Mouse (Mus musculus): ENCODE data around the gene Cmklr1. TPM values are rescaled to one million over a fixed set of nuclear protein-coding genes. Genes with fewer than 3 reads are reported as not detected.
A peak's percentile ranks its signal among the peaks of the same experiment; 100 is the strongest.

Gene Cmklr1
- 10 to 100 TPM; 18.1 to 39.3 TPM for total RNA-seq (2021)
- long read RNA-seq, experiment 1, partial matches to known transcripts: 0 of 1 reads
- long read RNA-seq, experiment 1, other reads (novel, unspliced or antisense): 0 of 1 reads
- long read RNA-seq, experiment 2: 0 reads

DNA sequence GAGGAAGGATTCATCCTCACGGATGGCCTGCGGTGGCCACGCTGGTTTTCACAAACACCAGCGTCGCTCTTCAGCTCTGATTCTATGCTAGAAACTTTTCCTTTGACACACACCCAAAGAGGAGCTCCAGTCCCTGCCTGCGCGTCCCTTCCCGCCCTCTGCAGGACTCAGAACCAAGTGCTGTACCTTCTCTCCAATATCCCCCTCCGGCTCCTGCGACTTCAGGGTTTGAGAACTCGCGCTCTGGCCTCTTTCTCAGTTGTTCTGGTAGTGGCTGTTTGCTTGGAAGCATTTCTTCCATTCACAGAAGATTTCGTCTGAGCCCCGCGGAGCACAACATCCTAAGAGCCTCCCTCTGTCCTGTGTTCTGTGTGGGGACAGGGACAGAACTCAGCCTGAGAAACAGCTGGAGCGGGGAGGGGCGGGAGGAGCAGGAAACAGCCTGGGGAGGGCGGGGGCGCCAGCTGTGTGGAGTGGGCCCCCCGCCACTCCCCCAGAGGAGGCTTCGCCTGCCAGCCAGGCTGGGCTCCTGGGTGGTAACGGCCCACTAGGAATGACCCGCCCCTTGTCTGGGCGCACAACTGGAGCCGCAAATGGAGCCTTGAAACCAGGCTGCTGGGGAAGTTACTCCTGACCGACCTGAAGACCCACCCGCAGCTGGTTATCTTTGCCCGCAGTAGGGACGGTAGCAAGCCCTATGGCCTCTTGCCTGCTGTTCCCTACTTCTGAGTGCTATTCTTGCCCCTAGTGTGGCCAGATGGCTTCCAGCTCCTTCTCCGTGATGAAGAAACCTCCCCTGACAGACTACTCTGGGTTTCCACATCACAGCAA lies at the start of gene Cmklr1:
Gene Cmklr1, minus strand, starts transcription at position 392 of the 831 bp plus-strand sequence.
- peak in 1 of 2 experiments; percentile 45 for DNase-seq (ENCODE audit: low spot score in 2 of 2)

DNA sequence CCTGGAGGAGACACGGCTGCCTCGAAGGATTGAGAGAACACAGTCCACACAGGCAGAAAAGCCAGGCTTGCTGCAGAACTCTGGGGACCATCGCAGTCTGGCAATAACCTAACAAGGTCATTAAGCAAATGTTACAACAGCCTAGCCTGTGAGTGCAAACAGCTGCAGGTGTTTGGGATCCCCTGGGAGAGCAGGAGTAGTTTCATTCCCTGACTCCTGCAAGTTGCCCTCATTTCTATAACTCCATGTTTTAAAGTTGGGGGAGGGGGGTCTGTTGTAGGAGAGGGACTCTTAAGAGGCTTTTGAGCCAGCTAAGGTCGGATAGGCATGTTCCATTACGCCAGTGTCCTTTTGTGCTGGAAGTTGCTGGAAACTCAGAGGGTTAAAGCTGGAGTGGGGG lies 44.2 kb upstream of the Cmklr1 start:
- DNase-seq (ENCODE audit: low spot score in 2 of 2): no peak

DNA sequence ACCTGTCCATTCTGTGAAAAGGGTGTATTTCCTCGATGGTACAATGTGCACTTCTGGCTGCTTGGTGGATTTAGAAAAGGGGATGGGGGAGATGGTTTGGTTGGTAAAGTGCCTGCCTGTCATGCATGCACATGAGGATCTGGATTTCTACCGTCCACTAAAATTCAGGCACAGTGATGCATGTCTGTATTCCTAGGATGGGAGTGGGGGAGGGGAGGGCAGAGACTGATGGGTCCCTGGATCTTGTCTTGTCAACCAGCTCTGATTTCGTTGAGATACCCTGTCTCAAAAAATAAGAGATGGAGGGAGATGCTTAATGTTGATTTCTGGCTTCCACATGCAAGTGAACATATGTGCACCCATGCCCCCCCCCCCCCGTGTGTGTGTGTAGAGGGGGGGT lies 43.8 kb upstream of the Cmklr1 start:
- DNase-seq (ENCODE audit: low spot score in 2 of 2): no peak

DNA sequence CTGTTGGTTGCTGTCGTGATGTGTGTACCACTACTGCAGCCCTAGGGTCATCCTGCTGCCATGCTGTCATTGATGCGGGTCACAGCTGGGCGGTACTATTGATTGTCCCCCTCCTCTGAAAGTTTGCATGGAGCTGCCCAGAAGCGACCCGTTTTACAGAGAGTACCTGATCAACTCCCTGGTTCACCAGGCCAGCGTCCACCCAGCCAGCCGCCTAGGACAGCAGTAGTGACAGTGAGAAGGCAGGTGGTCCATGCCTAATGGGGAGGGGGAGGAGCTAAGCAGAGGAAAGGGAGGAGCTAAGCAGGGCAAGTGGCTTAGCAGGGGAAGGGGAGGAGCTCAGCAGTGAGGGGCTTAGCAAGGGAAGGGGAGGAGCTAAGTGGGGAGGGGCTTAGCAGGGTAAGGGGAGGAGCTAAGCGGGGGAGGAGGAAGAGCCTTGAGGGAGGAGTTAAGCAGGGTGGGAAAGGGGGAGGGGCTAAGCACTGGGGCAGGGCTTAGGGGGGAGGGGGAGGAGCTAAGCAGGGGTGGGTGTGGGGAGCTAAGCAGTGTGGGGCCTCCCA lies 43.0 kb upstream of the Cmklr1 start:
- DNase-seq (ENCODE audit: low spot score in 2 of 2): no peak

DNA sequence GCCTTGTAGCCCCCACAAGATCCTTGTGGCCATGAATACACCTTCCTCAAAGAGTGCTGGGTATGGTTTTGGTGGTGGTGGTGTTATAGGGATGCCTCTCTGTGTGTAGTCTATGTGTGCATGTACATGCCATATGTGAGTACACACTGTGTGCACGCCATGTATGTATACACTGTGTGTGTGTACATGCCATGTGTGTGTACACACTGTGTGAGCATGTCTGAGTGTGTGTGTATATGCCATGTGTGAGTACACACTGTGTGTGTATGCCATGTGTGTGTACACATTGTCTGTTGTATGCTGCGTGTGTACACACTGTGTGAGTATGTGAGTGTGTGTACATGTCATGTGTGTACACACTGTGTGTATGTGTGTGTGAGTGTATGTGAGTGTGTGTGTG lies 40.6 kb upstream of the Cmklr1 start:
- no peak for DNase-seq (ENCODE audit: low spot score in 2 of 2)

DNA sequence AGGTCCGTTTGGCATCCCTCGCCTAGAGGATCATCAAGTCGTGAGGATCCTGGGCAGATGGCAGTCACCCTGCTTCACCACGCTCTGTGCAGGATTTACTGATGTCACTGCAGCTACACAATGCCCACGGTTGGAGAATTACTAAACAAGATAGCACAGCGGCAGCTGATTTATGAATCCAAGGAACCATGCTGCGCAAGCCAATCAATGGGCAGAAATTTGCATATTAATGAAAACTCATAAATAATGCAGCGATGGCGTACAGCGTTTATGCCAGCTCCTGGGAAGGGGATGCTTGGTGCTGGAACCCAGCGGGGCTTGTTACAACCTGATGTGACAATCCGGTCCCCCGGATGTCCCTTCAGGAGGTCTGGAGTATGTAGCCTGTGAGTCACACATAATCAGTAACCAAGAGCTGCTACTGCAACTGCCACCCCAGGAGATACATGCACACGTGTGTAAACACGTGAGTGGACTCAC lies 39.9 kb upstream of the Cmklr1 start:
- DNase-seq (ENCODE audit: low spot score in 2 of 2): no peak

DNA sequence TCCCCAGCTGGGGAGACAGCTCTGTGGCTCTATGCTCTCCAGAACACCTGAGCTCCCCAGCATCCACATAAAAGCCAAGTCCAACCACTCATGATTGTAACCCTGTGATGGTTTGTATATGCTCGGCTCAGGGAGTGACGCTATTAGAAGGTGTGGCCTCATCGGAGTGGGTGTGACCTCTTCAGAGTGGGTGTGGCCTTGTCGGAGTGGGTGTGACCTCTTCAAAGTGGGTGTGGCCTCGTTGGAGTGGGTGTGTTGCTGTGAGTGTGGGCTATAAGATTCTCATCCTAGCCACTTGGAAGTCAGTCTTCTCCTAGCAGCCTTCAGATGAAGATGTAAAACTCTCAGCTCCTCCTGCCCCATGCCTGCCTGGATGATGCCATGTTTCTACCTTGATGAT lies 37.3 kb upstream of the Cmklr1 start:
- DNase-seq (ENCODE audit: low spot score in 2 of 2): no peak

DNA sequence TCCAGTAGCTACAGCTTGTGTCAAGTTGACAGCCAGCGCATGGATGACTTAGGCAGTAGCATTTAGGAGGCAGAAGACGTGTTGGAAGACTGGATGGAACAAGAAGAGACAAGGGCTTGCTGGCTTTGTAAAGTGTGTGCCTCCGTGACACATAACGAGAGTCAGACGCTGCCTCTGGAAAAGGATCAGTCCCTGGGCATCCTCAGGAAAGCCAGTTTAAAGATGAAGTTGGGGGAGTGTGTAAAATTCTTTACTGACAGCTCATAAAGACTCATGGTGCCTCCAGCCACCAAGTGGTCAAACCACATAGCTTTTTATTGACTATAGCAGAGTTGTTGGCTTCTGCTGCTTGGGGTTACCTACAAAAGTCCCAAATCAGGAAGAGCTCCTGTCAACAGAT lies 35.2 kb upstream of the Cmklr1 start:
- DNase-seq (ENCODE audit: low spot score in 2 of 2): no peak

DNA sequence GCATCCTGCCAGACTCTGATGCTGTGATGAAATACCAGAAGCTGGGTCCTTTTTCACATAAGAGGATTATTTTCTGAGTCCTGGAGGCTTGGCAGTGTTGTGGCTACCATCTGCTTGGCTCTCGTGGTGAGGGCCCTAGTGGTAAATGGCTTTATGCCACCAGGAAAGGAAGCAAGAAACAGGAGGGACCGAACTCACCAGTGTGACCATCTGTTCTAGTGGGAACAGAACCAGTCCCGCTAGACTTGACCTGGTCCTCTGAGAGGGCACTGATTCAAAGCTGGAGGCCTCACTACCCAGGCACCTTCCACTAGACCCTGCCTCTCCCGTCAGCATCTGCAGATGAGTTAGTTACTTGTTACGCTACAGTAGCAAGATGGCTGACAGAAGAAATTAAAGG lies 33.0 kb upstream of the Cmklr1 start:
- DNase-seq (ENCODE audit: low spot score in 2 of 2): no peak

DNA sequence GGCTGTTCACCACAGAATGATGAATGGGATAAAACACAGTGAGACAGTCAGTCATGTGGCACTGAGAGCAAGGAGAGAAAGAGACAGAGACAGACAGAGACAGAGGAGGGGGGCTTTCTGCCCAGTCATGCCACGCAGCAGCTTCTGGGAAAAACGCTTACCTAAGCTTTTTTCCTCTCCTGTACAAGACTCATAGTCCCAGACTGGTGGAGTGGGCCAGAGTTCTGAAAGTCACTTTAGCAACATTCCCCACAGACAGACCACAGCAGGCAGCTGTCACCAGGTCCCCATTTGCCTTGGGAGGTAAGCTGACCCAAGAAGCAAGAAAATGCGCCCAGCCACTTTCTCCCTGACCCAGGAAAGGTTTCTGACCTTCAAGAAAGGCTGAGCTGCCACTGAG lies 32.2 kb upstream of the Cmklr1 start:
- DNase-seq (ENCODE audit: low spot score in 2 of 2): no peak

DNA sequence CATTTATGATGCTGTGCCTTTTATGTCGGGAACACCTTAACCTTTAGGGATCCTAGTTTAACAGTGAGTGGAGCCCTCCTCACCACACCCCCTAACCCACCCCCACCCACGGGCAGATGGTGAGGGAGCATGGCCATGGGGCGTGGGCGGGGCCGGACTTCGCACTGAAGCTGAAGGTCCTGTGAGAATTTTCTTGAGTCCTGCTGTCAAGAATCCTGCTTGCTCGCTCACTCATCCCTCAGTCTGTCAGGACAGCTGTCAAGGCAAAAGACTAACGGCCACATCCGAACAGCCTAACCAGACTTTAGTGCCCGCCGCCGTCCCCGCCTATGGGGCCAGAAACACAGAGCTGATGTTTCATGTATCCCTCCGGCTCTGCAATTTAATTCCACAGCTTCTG lies 31.0 kb upstream of the Cmklr1 start:
- no peak for DNase-seq (ENCODE audit: low spot score in 2 of 2)

DNA sequence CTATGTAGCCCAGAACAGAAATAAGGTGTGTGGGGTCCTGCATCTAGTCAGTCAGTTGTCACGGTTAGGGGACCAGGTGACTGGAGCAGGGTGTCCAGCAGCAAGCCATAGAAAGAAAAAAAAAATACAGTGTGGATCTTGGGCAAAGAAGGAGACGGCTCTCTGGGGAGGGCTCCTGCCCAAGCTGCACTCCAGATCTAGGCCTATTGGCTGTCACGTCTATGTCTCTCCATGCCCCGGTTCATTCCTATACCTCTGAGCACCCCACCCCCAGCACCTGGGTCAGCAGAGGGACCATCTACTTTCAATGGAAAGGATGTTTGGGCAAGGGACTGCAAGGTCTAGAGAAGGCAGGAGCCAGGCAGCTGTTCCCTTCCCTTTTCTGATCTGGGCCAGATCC lies 29.3 kb upstream of the Cmklr1 start:
- no peak for DNase-seq (ENCODE audit: low spot score in 2 of 2)

DNA sequence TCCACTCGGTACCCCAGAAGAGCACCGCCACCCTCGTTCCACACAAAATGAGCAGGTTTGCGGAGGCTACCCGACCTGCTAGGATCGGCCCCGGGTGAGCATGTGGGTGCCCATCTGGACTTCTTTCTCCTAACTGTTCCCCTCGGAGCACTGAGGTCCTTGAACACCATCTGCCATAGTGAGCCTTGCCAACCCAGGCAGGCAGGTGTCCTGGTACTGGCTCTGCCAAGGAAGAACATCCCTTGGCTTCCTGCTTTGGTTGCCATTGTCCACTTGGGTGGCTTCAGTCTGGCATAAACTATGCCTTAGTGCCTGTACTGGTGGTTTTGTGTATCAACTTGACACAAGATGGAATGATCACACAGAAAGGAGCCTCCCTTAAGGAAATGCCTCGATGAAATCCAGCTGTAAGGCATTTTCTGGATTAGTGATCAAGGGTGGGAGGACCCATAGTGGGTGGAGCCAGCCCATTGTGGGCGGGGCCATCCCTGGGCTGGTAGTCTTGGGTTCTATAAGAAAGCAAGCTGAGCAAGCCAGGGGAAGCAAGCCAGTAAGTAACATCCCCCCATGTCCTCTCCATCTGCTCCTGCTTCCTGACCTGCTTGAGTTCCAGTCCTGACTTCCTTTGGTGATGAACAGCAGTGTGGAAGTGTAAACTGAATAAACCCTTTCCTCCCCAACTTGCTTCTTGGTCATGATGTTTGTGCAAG lies 28.7 kb upstream of the Cmklr1 start:
- no peak for DNase-seq (ENCODE audit: low spot score in 2 of 2)

DNA sequence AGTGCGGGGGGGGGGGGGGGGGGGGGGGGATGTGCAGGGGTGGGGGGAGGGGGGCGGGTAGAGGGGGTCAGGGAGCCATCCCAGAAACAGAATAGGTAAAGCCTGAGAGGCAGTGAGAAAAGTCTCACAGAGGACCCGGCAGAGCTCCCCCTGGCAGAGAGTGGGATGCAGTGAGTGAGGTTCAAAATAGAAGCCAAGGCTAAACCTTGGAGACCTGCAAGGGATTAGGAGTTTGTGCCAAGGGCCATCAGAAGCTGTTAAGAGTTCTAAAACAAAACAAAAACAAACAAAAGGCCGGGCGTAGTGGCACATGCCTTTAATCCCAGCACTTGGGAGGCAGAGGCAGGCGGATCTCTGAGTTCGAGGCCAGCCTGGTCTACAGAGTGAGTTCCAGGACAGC lies 27.3 kb upstream of the Cmklr1 start:
- no peak for DNase-seq (ENCODE audit: low spot score in 2 of 2)

DNA sequence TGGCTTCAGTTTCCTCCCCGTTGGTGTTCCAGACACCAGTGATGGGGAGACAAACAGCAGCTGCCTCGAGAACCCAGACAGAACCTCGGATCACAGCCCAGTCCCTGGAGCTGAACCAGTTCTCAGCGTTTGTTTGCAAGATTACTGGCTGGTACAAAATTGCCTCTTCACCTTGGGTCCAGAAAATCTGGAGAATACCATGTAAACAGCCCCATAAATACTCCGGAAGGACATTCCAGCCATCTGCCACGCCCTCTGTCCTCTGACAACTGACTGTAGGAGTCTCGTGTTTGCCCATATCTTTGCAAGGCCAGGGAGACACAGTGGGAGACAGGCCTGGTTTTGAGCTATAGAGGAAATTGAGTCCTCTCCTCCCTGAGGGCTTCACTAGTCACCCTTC lies 24.6 kb upstream of the Cmklr1 start:
- no peak for DNase-seq (ENCODE audit: low spot score in 2 of 2)

DNA sequence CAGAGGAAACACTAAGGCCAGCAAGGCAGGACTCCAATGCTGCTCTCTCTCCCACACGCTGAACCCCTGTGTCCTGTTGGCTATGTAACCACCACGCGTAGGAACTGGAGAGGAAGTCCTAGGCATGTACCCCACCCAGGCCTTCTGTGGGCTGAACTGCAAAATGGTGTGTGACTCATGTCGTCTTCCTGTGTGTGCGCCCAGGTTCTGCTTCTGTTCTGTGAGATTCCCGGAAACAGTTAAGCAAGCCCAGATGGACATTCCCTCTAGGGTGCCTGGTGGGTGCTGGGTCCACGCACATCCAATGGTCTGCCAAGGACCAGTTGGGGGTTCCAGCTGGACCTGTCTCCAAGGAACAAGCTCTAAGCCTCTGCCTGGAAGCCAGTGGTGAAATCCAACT lies 22.2 kb upstream of the Cmklr1 start:
- no peak for DNase-seq (ENCODE audit: low spot score in 2 of 2)

DNA sequence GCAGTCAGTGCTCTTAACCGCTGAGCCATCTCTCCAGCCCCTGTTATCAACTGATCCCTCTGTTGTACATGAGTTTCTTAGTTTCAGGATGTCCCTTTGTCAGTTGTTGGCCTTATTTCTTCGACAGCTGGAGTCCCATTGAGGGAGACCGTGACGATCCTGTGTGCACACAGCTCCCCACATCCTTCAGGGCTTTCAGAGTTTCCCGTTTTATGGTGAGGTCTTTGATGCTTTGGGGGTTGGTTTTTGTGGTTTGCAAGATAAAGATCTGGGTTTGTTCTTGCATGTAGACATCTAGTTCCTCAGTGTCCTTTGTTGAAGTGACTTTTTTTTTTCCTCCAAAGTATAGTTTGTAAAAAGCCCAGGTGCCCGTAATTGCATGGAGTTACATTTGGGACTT lies 20.4 kb upstream of the Cmklr1 start:
- no peak for DNase-seq (ENCODE audit: low spot score in 2 of 2)

DNA sequence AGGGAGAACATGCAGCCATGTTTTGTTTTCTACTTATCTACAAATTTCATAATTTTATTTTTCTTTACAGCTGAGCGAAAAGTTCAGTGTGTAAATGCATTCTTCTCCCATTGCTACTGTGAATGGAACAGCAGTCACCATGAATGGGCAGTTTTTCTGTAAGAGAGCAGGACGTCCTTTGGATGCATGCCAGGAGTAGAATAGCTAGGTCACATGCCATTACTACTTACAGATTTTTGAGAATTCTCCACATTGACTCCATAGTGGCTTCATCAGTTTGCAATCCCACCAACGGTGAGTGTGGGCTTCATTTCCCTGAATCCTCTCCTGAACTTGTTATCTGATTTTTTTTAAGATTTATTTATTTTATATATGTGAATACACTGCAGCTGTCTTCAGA lies 19.9 kb upstream of the Cmklr1 start:
- DNase-seq (ENCODE audit: low spot score in 2 of 2): no peak

DNA sequence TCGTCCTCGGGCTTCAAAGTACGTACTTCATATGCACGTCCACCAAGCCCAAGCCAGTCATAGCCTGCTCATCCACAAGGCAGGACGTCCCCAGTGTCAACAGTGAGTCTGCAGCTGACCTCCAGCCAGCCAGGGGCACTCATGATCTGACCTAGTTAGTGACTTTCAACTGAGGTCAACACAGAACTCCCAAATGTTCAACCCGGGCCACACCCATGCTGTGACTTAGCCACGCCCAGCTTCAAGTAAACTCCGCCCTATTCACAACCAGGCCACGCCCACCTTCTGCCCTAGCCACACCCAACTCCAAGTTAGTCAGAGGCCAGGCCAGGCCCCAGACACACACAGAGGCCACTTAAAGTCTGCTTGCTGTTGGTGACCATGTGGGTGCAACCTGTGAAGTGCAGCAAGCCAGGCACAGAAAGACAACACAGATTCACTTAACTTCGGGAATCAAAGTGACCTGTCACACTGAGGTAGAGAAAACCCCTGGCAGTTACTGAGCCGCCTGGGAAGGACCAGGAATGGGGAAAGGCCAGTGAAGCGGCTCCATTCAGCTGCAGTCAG lies 14.5 kb upstream of the Cmklr1 start:
- no peak for DNase-seq (ENCODE audit: low spot score in 2 of 2)

DNA sequence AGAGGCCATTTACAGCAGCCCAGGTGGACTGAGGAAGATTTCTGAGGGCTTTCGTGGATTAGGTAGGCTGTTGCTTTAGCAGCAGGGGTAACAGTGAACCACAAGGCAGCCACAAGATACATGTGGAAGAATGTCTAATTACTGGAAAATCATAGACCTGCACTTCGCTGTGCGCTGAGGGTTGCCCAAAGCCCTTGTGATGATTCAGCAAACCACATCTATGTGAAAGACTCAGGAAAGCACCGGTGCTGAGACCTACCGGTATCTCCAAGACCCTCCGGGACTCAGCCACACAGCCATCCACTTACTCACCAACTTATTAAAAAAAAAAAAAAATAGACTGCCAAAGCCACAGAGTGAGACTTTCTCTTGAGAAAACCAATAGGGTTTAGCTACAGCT lies 13.9 kb upstream of the Cmklr1 start:
- DNase-seq (ENCODE audit: low spot score in 2 of 2): no peak

DNA sequence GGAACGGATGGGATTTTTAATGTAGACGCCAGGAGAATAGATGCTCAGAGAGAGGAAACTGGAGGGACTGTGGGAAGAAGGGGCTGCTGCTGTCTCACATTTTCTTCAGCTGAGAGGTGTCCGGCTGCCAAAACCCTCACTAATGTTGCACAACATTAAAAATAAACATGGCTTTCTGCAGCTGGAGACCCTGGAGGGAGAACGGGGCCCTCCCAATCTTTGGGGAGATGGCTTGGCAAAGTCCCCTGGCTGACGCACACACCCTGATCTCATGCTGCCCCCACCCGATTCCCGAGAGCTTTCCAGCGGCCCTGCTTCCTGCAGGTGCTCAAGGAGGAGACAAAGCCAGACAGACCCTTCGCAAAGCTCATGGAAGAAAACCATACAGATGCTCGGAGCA lies 10.6 kb upstream of the Cmklr1 start:
- DNase-seq (ENCODE audit: low spot score in 2 of 2): no peak

DNA sequence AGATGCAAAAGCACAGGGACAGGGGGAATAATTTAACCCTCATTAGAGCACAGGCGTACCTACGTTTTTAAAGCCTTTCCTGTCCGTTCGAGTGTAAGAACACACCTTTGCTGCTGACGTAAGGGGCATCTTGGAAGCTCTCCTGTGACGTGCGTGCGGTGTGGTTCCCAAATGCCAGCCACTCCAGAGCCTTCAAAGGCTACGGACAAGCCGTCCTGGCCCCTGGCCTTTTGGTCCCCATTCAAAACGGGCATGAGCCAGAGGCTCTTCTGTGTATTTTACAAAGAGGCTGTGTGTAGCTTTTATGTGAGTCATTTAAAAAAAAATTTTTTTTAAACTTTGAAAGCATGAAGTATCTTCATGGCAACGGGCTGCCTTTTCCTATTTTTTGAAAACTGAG lies 4.6 kb upstream of the Cmklr1 start:
- DNase-seq (ENCODE audit: low spot score in 2 of 2): no peak
